Mouse (Mus musculus) liver, embryonic 11.5 days (tissue): ENCODE measurements around the gene Znrf2. TPM values are rescaled to one million over a fixed set of nuclear protein-coding genes. Genes with fewer than 3 reads are reported as not detected.

Experiments
- ATAC-seq: fragments of 200-750 bp; cut with Nextera tagmentation; replicated peaks from 2 replicates; pipeline ENCODE4 v1.8.0; 2017; ENCODE audit warnings: moderate number of reproducible peaks, mild to moderate bottlenecking, moderate TSS enrichment, moderate library complexity; ENCODE audit not compliant: low FRiP score
- DNase-seq: peaks from one replicate; pipeline ENCODE4 v3.0.0-alpha.2; 2017; ENCODE audit warnings: low spot score
- H3K27ac ChIP-seq: fragments of 300-500 bp; sonication (generic); 2 replicates; pipeline ENCODE4 v1.5.1; 2014; ENCODE audit warnings: mild to moderate bottlenecking, low read depth, low read length, control low read depth
- H3K27me3 ChIP-seq: fragments of 300-500 bp; sonication (generic); replicated peaks from 2 replicates; pipeline ENCODE4 v1.6.1; 2014; ENCODE audit warnings: low read length, mixed read lengths; ENCODE audit not compliant: control insufficient read depth, insufficient read depth
- H3K36me3 ChIP-seq: fragments of 300-500 bp; sonication (generic); 2 replicates; pipeline ENCODE4 v1.6.1; 2014; ENCODE audit warnings: mild to moderate bottlenecking, low read length, moderate library complexity, mixed read lengths; ENCODE audit not compliant: control insufficient read depth, insufficient read depth
- H3K4me1 ChIP-seq: fragments of 300-500 bp; sonication (generic); replicated peaks from 2 replicates; pipeline ENCODE4 v1.6.1; 2014; ENCODE audit warnings: low read length, mixed read lengths; ENCODE audit not compliant: control insufficient read depth, insufficient read depth
- H3K4me2 ChIP-seq: fragments of 300-500 bp; sonication (generic); 2 replicates; pipeline ENCODE4 v1.6.1; 2014; ENCODE audit warnings: mild to moderate bottlenecking, control low read depth, moderate library complexity
- H3K4me3 ChIP-seq: fragments of 300-500 bp; sonication (generic); 2 replicates; pipeline ENCODE4 v1.5.1; 2014; ENCODE audit warnings: low read depth, low read length, control low read depth
- H3K9ac ChIP-seq: fragments of 300-500 bp; sonication (generic); 2 replicates; pipeline ENCODE4 v1.6.1; 2014; ENCODE audit warnings: low read depth, low read length, control low read depth
- H3K9me3 ChIP-seq: fragments of 300-500 bp; sonication (generic); 2 replicates; pipeline ENCODE4 v1.6.1; 2016; ENCODE audit warnings: low read length, inconsistent platforms, mixed read lengths; ENCODE audit not compliant: control insufficient read depth
- WGBS: fragments of 180-500 bp; shearing (Covaris S2); extraction: QIAGEN DNeasy Blood & Tissue Kit; methylation state at CpG from one replicate; pipeline ENCODE4 v1.1.7; 2014; 5-methylcytosine and 5-hydroxymethylcytosine counted together
- polyA plus RNA-seq: library from polyadenylated mRNA; unstranded; fragments of >200 nt; fragmentation: Nextera tagmentation; extraction: Ambion mirVana; gene quantifications from 2 replicates; pipeline ENCODE4 v1.2.1, GENCODE M21; 2014

The Znrf2 gene
- polyA plus RNA-seq, 1 experiment from 2014 or later: 4.1 TPM

GRCm38 (mm10) chr6:54830048-54830772 lies 13.5 kb downstream of the Znrf2 start:
- Histone ChIP-seq H3K36me3 (no peaks in the 10 kb centered on the region), H3K4me2 (no peak overlapping the region), H3K9me3 (no peaks in the 10 kb centered on the region), H3K4me3 (no peak overlapping the region), H3K4me1 (peaks cover 30% of the 10 kb centered on the region), H3K27ac (no peak overlapping the region), H3K9ac (no peak overlapping the region), H3K27me3 (no peaks in the 10 kb centered on the region)
- 87% methylated on average over 7 of the region's 7 CpGs for WGBS
- ATAC-seq (no peak), DNase-seq (no peak)

- no peaks in the 10 kb centered on the region for H3K36me3 ChIP-seq
- H3K4me3 ChIP-seq: no peak overlapping the region
- H3K27ac ChIP-seq: no peak overlapping the region
- no peak for DNase-seq
- whole genome bisulfite sequencing: 76% methylated on average over 8 of the region's 8 CpGs
- no peaks in the 10 kb centered on the region for H3K9me3 ChIP-seq
- H3K4me1 ChIP-seq: peaks cover 30% of the 10 kb centered on the region
- no peak overlapping the region for H3K9ac ChIP-seq
- ATAC-seq: no peak
- H3K4me2 ChIP-seq: no peak overlapping the region
- no peaks in the 10 kb centered on the region for H3K27me3 ChIP-seq
These were observed 14.5 kb downstream of the Znrf2 start for GRCm38 (mm10) chr6:54831069-54831720.

GRCm38 (mm10) chr6:54833427-54833826 lies 16.7 kb downstream of the Znrf2 start:
- Histone ChIP-seq H3K4me3 (no peak overlapping the region), H3K4me2 (no peak overlapping the region), H3K4me1 (peaks cover 21% of the 10 kb centered on the region), H3K9me3 (no peaks in the 10 kb centered on the region), H3K27me3 (no peaks in the 10 kb centered on the region), H3K36me3 (peaks cover under 1% of the 10 kb centered on the region; the same call in 1 of the 2 replicates), H3K9ac (no peak overlapping the region), H3K27ac (no peak overlapping the region)
- WGBS: 73% methylated on average over 2 of the region's 2 CpGs
- no peak for DNase-seq
- no peak for ATAC-seq

- Histone ChIP-seq H3K4me1 (no peaks in the 10 kb centered on the region), H3K4me2 (no peak overlapping the region), H3K4me3 (no peak overlapping the region), H3K9ac (no peak overlapping the region), H3K9me3 (peaks cover 6% of the 10 kb centered on the region; the same call in 1 of the 2 replicates), H3K36me3 (peaks cover 7% of the 10 kb centered on the region; the same call in 1 of the 2 replicates), H3K27ac (no peak overlapping the region), H3K27me3 (no peaks in the 10 kb centered on the region)
- no peak for DNase-seq
- no peak for ATAC-seq
These were observed 19.9 kb downstream of the Znrf2 start for GRCm38 (mm10) chr6:54836666-54837065.

- no peak overlapping the region for H3K27ac ChIP-seq
These were observed 24.7 kb downstream of the Znrf2 start for GRCm38 (mm10) chr6:54841399-54841798.

GRCm38 (mm10) chr6:54842041-54842440 lies 25.3 kb downstream of the Znrf2 start:
- no peak overlapping the region for H3K9ac ChIP-seq
- DNase-seq (no peak), ATAC-seq (no peak)
- no peak overlapping the region for H3K4me3 ChIP-seq
- no peak overlapping the region for H3K4me2 ChIP-seq
- peaks cover 6% of the 10 kb centered on the region; the same call in 1 of the 2 replicates for H3K9me3 ChIP-seq
- peaks cover 7% of the 10 kb centered on the region; the same call in 1 of the 2 replicates for H3K36me3 ChIP-seq
- H3K27me3 ChIP-seq: no peaks in the 10 kb centered on the region
- no peak overlapping the region for H3K27ac ChIP-seq
- H3K4me1 ChIP-seq: peaks cover 6% of the 10 kb centered on the region
- 32% methylated on average over 1 of the region's 1 CpGs for WGBS

More at GRCm38 (mm10) chr6:54841399-54841798, 24.7 kb downstream of the Znrf2 start:
- Histone ChIP-seq H3K4me1 (peaks cover 6% of the 10 kb centered on the region), H3K9me3 (peaks cover 6% of the 10 kb centered on the region; the same call in 1 of the 2 replicates), H3K4me2 (no peak overlapping the region), H3K36me3 (peaks cover 7% of the 10 kb centered on the region; the same call in 1 of the 2 replicates), H3K27me3 (no peaks in the 10 kb centered on the region), H3K9ac (no peak overlapping the region), H3K4me3 (no peak overlapping the region)
- DNase-seq (no peak), ATAC-seq (no peak)

- no peaks in the 10 kb centered on the region for H3K36me3 ChIP-seq
- H3K9me3 ChIP-seq: no peaks in the 10 kb centered on the region
- no peak overlapping the region for H3K4me2 ChIP-seq
- H3K4me1 ChIP-seq: peaks cover 44% of the 10 kb centered on the region
- DNase-seq (no peak), ATAC-seq (no peak)
- H3K27me3 ChIP-seq: no peaks in the 10 kb centered on the region
- 66% methylated on average over 3 of the region's 3 CpGs for WGBS
- no peak overlapping the region for H3K4me3 ChIP-seq
- H3K9ac ChIP-seq: no peak overlapping the region
- H3K27ac ChIP-seq: no peak overlapping the region
These were observed 31.8 kb downstream of the Znrf2 start for GRCm38 (mm10) chr6:54848546-54848945.

GRCm38 (mm10) chr6:54849179-54850156 lies 32.8 kb downstream of the Znrf2 start:
- H3K4me2 ChIP-seq: peak overlapping the region; percentile 27; the same call in 1 of the 2 replicates
- H3K9me3 ChIP-seq: no peaks in the 10 kb centered on the region
- no peak overlapping the region for H3K9ac ChIP-seq
- no peaks in the 10 kb centered on the region for H3K27me3 ChIP-seq
- no peak for ATAC-seq
- no peak overlapping the region for H3K27ac ChIP-seq
- H3K4me3 ChIP-seq: no peak overlapping the region
- 16% methylated on average over 4 of the region's 4 CpGs for WGBS
- H3K36me3 ChIP-seq: no peaks in the 10 kb centered on the region
- peaks cover 44% of the 10 kb centered on the region for H3K4me1 ChIP-seq
- no peak for DNase-seq
